Mouse (Mus musculus) G1E (cell line): Measurements from ENCODE around the gene Gm28230.

ENCODE experiments used
- CTCF ChIP-seq: IDR thresholded peaks from 2 replicates; pipeline ENCODE4 v1.5.1; 2012; ENCODE audit warnings: low read depth, low read length, inconsistent platforms, mixed read lengths
- GATA1 ChIP-seq: IDR thresholded peaks from 2 replicates; pipeline ENCODE4 v1.6.1; 2012; ENCODE audit warnings: borderline replicate concordance, low read length, inconsistent platforms, mixed read lengths
- GATA2 ChIP-seq: IDR thresholded peaks from 2 replicates; pipeline ENCODE4 v1.6.1; 2012; ENCODE audit warnings: low read depth, low read length, inconsistent platforms, borderline replicate concordance
- POLR2AphosphoS5 ChIP-seq: IDR thresholded peaks from 2 replicates; pipeline ENCODE4 v1.6.1; 2012; ENCODE audit warnings: low read depth, low read length, inconsistent platforms; ENCODE audit not compliant: insufficient replicate concordance
- TAL1 ChIP-seq: conservative IDR thresholded peaks from 2 replicates; pipeline ENCODE4 v1.6.1; 2012; ENCODE audit warnings: low read depth, low read length, inconsistent platforms, mixed read lengths

- TF ChIP-seq CTCF: no peak
- no peak for TF ChIP-seq TAL1
- no peak for TF ChIP-seq GATA1
- no peak for TF ChIP-seq POLR2AphosphoS5
- no peak for TF ChIP-seq GATA2
These were observed 46.9 kb upstream of the Gm28230 start for GRCm38 (mm10) chr2:74679596-74679971.
